In the genomic region with DNA sequence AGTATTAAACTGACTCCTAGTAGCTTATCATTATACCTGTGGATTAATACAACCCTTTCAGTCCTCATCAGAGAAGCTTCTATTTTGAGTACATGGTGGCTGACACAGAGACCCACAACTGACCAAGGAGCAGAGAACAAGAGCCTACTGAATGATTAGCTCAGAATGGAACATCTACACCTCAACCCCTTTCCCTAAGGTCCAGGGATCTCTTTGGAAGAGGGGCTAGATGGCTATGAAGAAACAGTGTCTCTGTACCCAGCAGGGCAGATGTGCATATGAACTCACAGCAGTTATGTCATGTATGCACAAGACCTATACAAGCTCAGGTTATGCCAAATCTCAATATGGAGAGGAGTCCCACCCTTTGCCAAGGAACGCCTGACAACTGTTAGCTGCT, we compare ENCODE assay signal across 19 mouse cellular contexts.
A peak's percentile ranks its signal among the peaks of the same experiment; 100 is the strongest.
DNase-seq lines count a peak whose midpoint lies in the region; ATAC-seq lines count a peak whose summit lies in the region.
"Had no signal": no experiment of that assay in that cellular context is flagged by ENCODE, and none has a peak within 500 bp of the region (broad histone marks: within the 10 kb centered on the region; RNA-seq: fewer than 3 reads in every experiment).

No protein-coding gene starts in this region.

- H3K4me2 ChIP-seq in midbrain, embryonic 11.5 days = no peak overlapping the region
- no peak overlapping the region for H3K4me2 ChIP-seq in midbrain, embryonic 13.5 days (replicated peaks)

- ATAC-seq in midbrain, embryonic 11.5 days (ENCODE audit: low FRiP score) = no peak
- no peak for ATAC-seq in midbrain, embryonic 13.5 days
- ATAC-seq: activated CD4-positive, CD25-positive, alpha-beta regulatory T cell, adult 4 months; CD4-positive, CD25-positive, alpha-beta regulatory T cell, adult 4 months; Patski had no signal

- H3K9me3 ChIP-seq in midbrain, embryonic 11.5 days (ENCODE audit: control insufficient read depth, low read length) = no peaks in the 10 kb centered on the region; the same call in 1 of the 2 replicates
- H3K9me3 ChIP-seq in midbrain, embryonic 13.5 days = no peaks in the 10 kb centered on the region
- H3K9me3 ChIP-seq: G1E had no signal

- H3K4me1 ChIP-seq in midbrain, embryonic 11.5 days (ENCODE audit: control insufficient read depth, insufficient read depth, low read length) = no peaks in the 10 kb centered on the region
- 0 out of 2 replicates have a peak, but pooled peaks cover 3% of the 10 kb centered on the region for H3K4me1 ChIP-seq in midbrain, embryonic 13.5 days (replicated peaks)

- H3K27me3 ChIP-seq in midbrain, embryonic 11.5 days (ENCODE audit: control insufficient read depth, insufficient read depth, low read length) = no peaks in the 10 kb centered on the region
- no peaks in the 10 kb centered on the region for H3K27me3 ChIP-seq in midbrain, embryonic 13.5 days
- H3K27me3 ChIP-seq: CH12.LX, Patski had no signal

- no peaks in the 10 kb centered on the region for H3K36me3 ChIP-seq in midbrain, embryonic 11.5 days (ENCODE audit: control insufficient read depth, insufficient read depth, low read length)
- H3K36me3 ChIP-seq in midbrain, embryonic 13.5 days = no peaks in the 10 kb centered on the region
- H3K36me3 ChIP-seq: G1E had no signal

- 88% methylated on average over 1 of the region's 1 CpGs for WGBS in midbrain, embryonic 11.5 days
- 90% methylated on average over 1 of the region's 1 CpGs for WGBS in midbrain, embryonic 13.5 days

- no peak overlapping the region for H3K27ac ChIP-seq in midbrain, embryonic 11.5 days (ENCODE audit: low read depth, low read length)
- H3K27ac ChIP-seq in midbrain, embryonic 13.5 days = no peak overlapping the region

- peak; percentile 63 for DNase-seq in heart, adult 11 months
- no peak for DNase-seq in heart, postnatal 4 days
- peak; percentile 60 for DNase-seq in midbrain, embryonic 11.5 days (ENCODE audit: low spot score, missing footprints)
- DNase-seq: adrenal gland, adult 2 months; adrenal gland, adult 8-10 months; adrenal gland, postnatal 10 days; adrenal gland, postnatal 14 days; adrenal gland, postnatal 25 days; adrenal gland, postnatal 36 days; B cell, adult 2 months; cerebellum, adult 11 months; cerebellum, adult 11-12 months; cerebellum, adult 18-20 months had no signal

- no peak overlapping the region for H3K9ac ChIP-seq in midbrain, embryonic 11.5 days (ENCODE audit: low read length)
- H3K9ac ChIP-seq in midbrain, embryonic 13.5 days (replicated peaks) = no peak overlapping the region

- H3K4me3 ChIP-seq in midbrain, embryonic 11.5 days (ENCODE audit: low read depth, low read length) = no peak overlapping the region
- no peak overlapping the region for H3K4me3 ChIP-seq in midbrain, embryonic 13.5 days (replicated peaks)
